Mouse (Mus musculus): Measurements from ENCODE around the gene Akr1cl.

GRCm38 (mm10) chr1:64975346-64975745 lies 57.2 kb downstream of the Akr1cl start:
- TF ChIP-seq ZC3H11A (IDR thresholded peaks at IDR 0.05; ENCODE audit: borderline replicate concordance, low read depth, low read length) (no peak), HCFC1 (IDR thresholded peaks at IDR 0.05; ENCODE audit: borderline replicate concordance, insufficient read depth, low read length) (no peak), MAFK (IDR thresholded peaks at IDR 0.05; ENCODE audit: insufficient read depth, low read depth, low read length) (no peak), ZNF384 (IDR thresholded peaks at IDR 0.05; ENCODE audit: low read depth, low read length) (no peak), CHD2 (IDR thresholded peaks at IDR 0.05; ENCODE audit: low read depth, low read length) (no peak)

Data from ES-E14 (cell line).